Mouse (Mus musculus) macrophage (primary cell): ENCODE results near the gene Slc44a4. TPM values are rescaled to one million over a fixed set of nuclear protein-coding genes. Genes with fewer than 3 reads are reported as not detected.
"Not testable (repeated sequence)": the region's sequence is repeated elsewhere in the genome, so short reads cannot be mapped to it uniquely, and the experiment has no call there.

ENCODE experiments used
- H3K27ac ChIP-seq: fragments of 350-480 bp; formaldehyde crosslinking; 2 replicates; pipeline ENCODE4 v1.9.0; 2021
- H3K36me3 ChIP-seq: fragments of 350-480 bp; formaldehyde crosslinking; 2 replicates; pipeline ENCODE4 v1.9.0; 2021; ENCODE audit errors: inconsistent target
- H3K4me3 ChIP-seq: fragments of 350-480 bp; formaldehyde crosslinking; 2 replicates; pipeline ENCODE4 v1.9.0; 2021; ENCODE audit errors: inconsistent target
- H3K79me2 ChIP-seq: fragments of 350-480 bp; formaldehyde crosslinking; 2 replicates; pipeline ENCODE4 v1.9.0; 2021; ENCODE audit errors: inconsistent target
- WGBS: methylation state at CpG from one replicate; pipeline ENCODE4 v1.1.7; 2026; ENCODE audit warnings: inconsistent platforms; ENCODE audit not compliant: missing documents; 5-methylcytosine and 5-hydroxymethylcytosine counted together
- polyA plus RNA-seq: library from polyadenylated mRNA; stranded (reverse); fragments of 250-400 nt; gene quantifications from 3 replicates; pipeline ENCODE4 v1.2.4, GENCODE M21; 2018; ENCODE audit warnings: inconsistent platforms

Slc44a4 gene
- polyA plus RNA-seq, 1 experiment from 2014 or later: not detected

GRCm38 (mm10) chr17:34894074-34894597 is 20.1 kb upstream of the Slc44a4 start:
- 4% methylated on average over 20 of the region's 51 CpGs for WGBS
- Histone ChIP-seq H3K36me3 (no peaks in the 10 kb centered on the region), H3K4me3 (peak overlapping the region; percentile 14; the same call in 1 of the 2 replicates), H3K27ac (peak overlapping the region; percentile 54), H3K79me2 (peaks cover 2% of the 10 kb centered on the region)

GRCm38 (mm10) chr17:34894801-34895530 is 19.3 kb upstream of the Slc44a4 start:
- no peak overlapping the region for H3K27ac ChIP-seq
- H3K36me3 ChIP-seq: no peaks in the 10 kb centered on the region
- WGBS: 22% methylated on average over 42 of the region's 51 CpGs

GRCm38 (mm10) chr17:34895724-34896123 is 18.5 kb upstream of the Slc44a4 start:
- Histone ChIP-seq H3K79me2 (peaks cover 17% of the 10 kb centered on the region), H3K4me3 (no peak overlapping the region), H3K27ac (no peak overlapping the region), H3K36me3 (no peaks in the 10 kb centered on the region)
- 90% methylated on average over 11 of the region's 15 CpGs for WGBS

More at GRCm38 (mm10) chr17:34894801-34895530, 19.3 kb upstream of the Slc44a4 start:
- Histone ChIP-seq H3K4me3 (peak overlapping the region; percentile 26; the same call in 1 of the 2 replicates), H3K79me2 (peaks cover 10% of the 10 kb centered on the region)

- Histone ChIP-seq H3K4me3 (no peak overlapping the region), H3K79me2 (peaks cover 24% of the 10 kb centered on the region), H3K27ac (no peak overlapping the region), H3K36me3 (no peaks in the 10 kb centered on the region)
- WGBS: 68% methylated on average over 17 of the region's 17 CpGs
These were observed 17.9 kb upstream of the Slc44a4 start for GRCm38 (mm10) chr17:34896366-34896765.

GRCm38 (mm10) chr17:34897373-34898159 is 16.7 kb upstream of the Slc44a4 start:
- peaks cover 35% of the 10 kb centered on the region for H3K79me2 ChIP-seq
- peaks cover 6% of the 10 kb centered on the region for H3K36me3 ChIP-seq
- H3K27ac ChIP-seq: peak overlapping the region; percentile 77
- peak overlapping the region; percentile 40 for H3K4me3 ChIP-seq
- 25% methylated on average over 8 of the region's 10 CpGs for WGBS

GRCm38 (mm10) chr17:34898160-34898586 is 16.1 kb upstream of the Slc44a4 start, which contains the start of the genes C2 and Ehmt2:
TSS of gene C2 (minus strand) at chr17:34898265.
TSS of gene Ehmt2 (plus strand) at chr17:34898469.
- WGBS: under 1% methylated on average over 30 of the region's 44 CpGs
- Histone ChIP-seq H3K27ac (peak within 1 kb of the TSS; percentile 88), H3K79me2 (peaks cover 41% of the 10 kb centered on the region)

GRCm38 (mm10) chr17:34898706-34899052 is 15.6 kb upstream of the Slc44a4 start:
- 1% methylated on average over 19 of the region's 47 CpGs for WGBS
- Histone ChIP-seq H3K36me3 (peaks cover 17% of the 10 kb centered on the region), H3K4me3 (no peak overlapping the region), H3K79me2 (peaks cover 46% of the 10 kb centered on the region), H3K27ac (no peak overlapping the region)

More at GRCm38 (mm10) chr17:34898160-34898586, 16.1 kb upstream of the Slc44a4 start, which contains the start of the genes C2 and Ehmt2:
- Histone ChIP-seq H3K4me3 (peak within 1 kb of the TSS; percentile 84), H3K36me3 (peaks cover 12% of the 10 kb centered on the region)

GRCm38 (mm10) chr17:34899053-34899889 is 15.0 kb upstream of the Slc44a4 start:
- WGBS: under 1% methylated on average over 45 of the region's 45 CpGs
- peak overlapping the region; percentile 84 for H3K4me3 ChIP-seq
- H3K27ac ChIP-seq: peak overlapping the region; percentile 88
- H3K36me3 ChIP-seq: peaks cover 23% of the 10 kb centered on the region
- H3K79me2 ChIP-seq: peaks cover 46% of the 10 kb centered on the region

GRCm38 (mm10) chr17:34899890-34900243 is 14.4 kb upstream of the Slc44a4 start:
- WGBS: 0% methylated on average over 2 of the region's 5 CpGs
- H3K79me2 ChIP-seq: peaks cover 46% of the 10 kb centered on the region

GRCm38 (mm10) chr17:34900826-34901225 is 13.4 kb upstream of the Slc44a4 start:
- not testable (repeated sequence) for H3K4me3 ChIP-seq
- Histone ChIP-seq H3K79me2 (peaks cover 46% of the 10 kb centered on the region), H3K27ac (0 out of 2 replicates have a peak overlapping the region, but pooled peaks have one; percentile 3), H3K36me3 (peaks cover 39% of the 10 kb centered on the region)

More at GRCm38 (mm10) chr17:34899890-34900243, 14.4 kb upstream of the Slc44a4 start:
- peaks cover 29% of the 10 kb centered on the region for H3K36me3 ChIP-seq
- peak overlapping the region; percentile 88 for H3K27ac ChIP-seq
- peak overlapping the region; percentile 84 for H3K4me3 ChIP-seq

GRCm38 (mm10) chr17:34901948-34902347 is 12.3 kb upstream of the Slc44a4 start:
- H3K27ac ChIP-seq, H3K4me3 ChIP-seq: not testable (repeated sequence)
- H3K36me3 ChIP-seq: peaks cover 47% of the 10 kb centered on the region
- H3K79me2 ChIP-seq: peaks cover 46% of the 10 kb centered on the region
- WGBS: 88% methylated on average over 3 of the region's 10 CpGs

- no peak overlapping the region for H3K4me3 ChIP-seq
- WGBS: 94% methylated on average over 9 of the region's 9 CpGs
- peaks cover 57% of the 10 kb centered on the region for H3K36me3 ChIP-seq
- no peak overlapping the region for H3K27ac ChIP-seq
- peaks cover 46% of the 10 kb centered on the region for H3K79me2 ChIP-seq
These were observed 11.4 kb upstream of the Slc44a4 start for GRCm38 (mm10) chr17:34902895-34903294.

- no peak overlapping the region for H3K4me3 ChIP-seq
- H3K79me2 ChIP-seq: no peaks in the 10 kb centered on the region
- WGBS: 92% methylated on average over 10 of the region's 10 CpGs
- no peak overlapping the region for H3K27ac ChIP-seq
- H3K36me3 ChIP-seq: peaks cover 68% of the 10 kb centered on the region
These were observed 3.3 kb upstream of the Slc44a4 start for GRCm38 (mm10) chr17:34910982-34911381.

- Histone ChIP-seq H3K4me3 (no peak overlapping the region), H3K79me2 (no peaks in the 10 kb centered on the region), H3K36me3 (peaks cover 61% of the 10 kb centered on the region), H3K27ac (no peak overlapping the region)
- 55% methylated on average over 5 of the region's 5 CpGs for WGBS
These were observed 2.3 kb upstream of the Slc44a4 start for GRCm38 (mm10) chr17:34911945-34912351.
